Comparison of ENCODE assay signal across 23 mouse cellular contexts in genomic region chr15:90962548-90962947, GRCm38 (mm10).
DNase-seq lines count a peak whose midpoint lies in the region; ATAC-seq and TF ChIP-seq lines count a peak whose summit lies in the region.
"Had no signal": no experiment of that assay in that cellular context is flagged by ENCODE, and none has a peak within 500 bp of the region (broad histone marks: within the 10 kb centered on the region; RNA-seq: fewer than 3 reads in every experiment).

No protein-coding gene starts in this region.

- H3K4me2 ChIP-seq in intestine, embryonic 16.5 days (ENCODE audit: low read depth, low read length) = no peak overlapping the region
- H3K4me2 ChIP-seq in intestine, embryonic 15.5 days (replicated peaks) = no peak overlapping the region
- H3K4me2 ChIP-seq in intestine, postnatal 0 days (replicated peaks; ENCODE audit: low read depth) = no peak overlapping the region
- H3K4me2 ChIP-seq in forebrain, embryonic 12.5 days = no peak overlapping the region

- no peak overlapping the region for H3K9ac ChIP-seq in intestine, embryonic 16.5 days (ENCODE audit: low read depth, low read length)
- no peak overlapping the region for H3K9ac ChIP-seq in intestine, embryonic 15.5 days
- H3K9ac ChIP-seq in intestine, postnatal 0 days (ENCODE audit: low read depth, low read length) = no peak overlapping the region
- no peak overlapping the region for H3K9ac ChIP-seq in forebrain, embryonic 12.5 days

- no peaks in the 10 kb centered on the region for H3K9me3 ChIP-seq in intestine, embryonic 16.5 days (ENCODE audit: control insufficient read depth, low read length)
- H3K9me3 ChIP-seq in intestine, embryonic 15.5 days = no peaks in the 10 kb centered on the region
- no peaks in the 10 kb centered on the region for H3K9me3 ChIP-seq in intestine, postnatal 0 days (ENCODE audit: control insufficient read depth)
- H3K9me3 ChIP-seq in forebrain, embryonic 12.5 days = no peaks in the 10 kb centered on the region

- no peak for DNase-seq in lung, postnatal 25 days (ENCODE audit: low spot score)
- no peak for DNase-seq in cerebellum, adult 11 months
- DNase-seq: adrenal gland, adult 2 months; adrenal gland, adult 8-10 months; adrenal gland, postnatal 10 days; adrenal gland, postnatal 14 days; adrenal gland, postnatal 25 days; adrenal gland, postnatal 36 days; B cell, adult 2 months; cerebellum, adult 11-12 months; cerebellum, adult 18-20 months; cerebellum, adult 2 months had no signal

- H3K4me3 ChIP-seq in intestine, embryonic 16.5 days (ENCODE audit: low read length) = no peak overlapping the region
- no peak overlapping the region for H3K4me3 ChIP-seq in intestine, embryonic 15.5 days (replicated peaks)
- no peak overlapping the region for H3K4me3 ChIP-seq in bone marrow macrophage, adult 2 months (ENCODE audit: insufficient read depth, low read length)
- no peak overlapping the region for H3K4me3 ChIP-seq in intestine, postnatal 0 days (ENCODE audit: low read depth, low read length)
- H3K4me3 ChIP-seq in forebrain, embryonic 12.5 days (replicated peaks) = no peak overlapping the region

- 90% methylated on average over 4 of the region's 4 CpGs for WGBS in intestine, embryonic 16.5 days
- WGBS in intestine, embryonic 15.5 days = 76% methylated on average over 4 of the region's 4 CpGs
- 54% methylated on average over 4 of the region's 4 CpGs for WGBS in intestine, postnatal 0 days
- 89% methylated on average over 4 of the region's 4 CpGs for WGBS in forebrain, embryonic 12.5 days

- no peak overlapping the region for H3K27ac ChIP-seq in intestine, embryonic 16.5 days (ENCODE audit: low read length)
- no peak overlapping the region for H3K27ac ChIP-seq in intestine, embryonic 15.5 days
- peak overlapping the region; percentile 39 for H3K27ac ChIP-seq in bone marrow macrophage, adult 2 months (ENCODE audit: insufficient read depth, low read depth, low read length)
- H3K27ac ChIP-seq in intestine, postnatal 0 days (ENCODE audit: low read depth, low read length) = no peak overlapping the region
- no peak overlapping the region for H3K27ac ChIP-seq in forebrain, embryonic 12.5 days

- ATAC-seq in intestine, embryonic 16.5 days = peak; percentile 68
- no peak for ATAC-seq in intestine, embryonic 15.5 days
- ATAC-seq in granulocyte monocyte progenitor cell, adult 5-6 weeks (replicated peaks; ENCODE audit: poor library complexity, severe bottlenecking) = 0 out of 2 replicates have a peak, but pooled peaks have one; percentile 22
- ATAC-seq in intestine, postnatal 0 days = peak; percentile 80
- no peak for ATAC-seq in forebrain, embryonic 12.5 days (ENCODE audit: low FRiP score)
- ATAC-seq: activated CD4-positive, CD25-positive, alpha-beta regulatory T cell, adult 4 months; CD4-positive, CD25-positive, alpha-beta regulatory T cell, adult 4 months; Patski had no signal

- H3K36me3 ChIP-seq in intestine, embryonic 16.5 days (ENCODE audit: control insufficient read depth, insufficient read depth, low read length) = no peaks in the 10 kb centered on the region
- H3K36me3 ChIP-seq in intestine, embryonic 15.5 days = no peaks in the 10 kb centered on the region; the same call in 1 of the 2 replicates
- peaks cover 15% of the 10 kb centered on the region; the same call in 1 of the 2 replicates for H3K36me3 ChIP-seq in intestine, postnatal 0 days (ENCODE audit: control insufficient read depth, insufficient read depth)
- H3K36me3 ChIP-seq in forebrain, embryonic 12.5 days (replicated peaks) = peaks cover 51% of the 10 kb centered on the region
- H3K36me3 ChIP-seq: G1E had no signal

- no peaks in the 10 kb centered on the region for H3K4me1 ChIP-seq in intestine, embryonic 16.5 days (ENCODE audit: control insufficient read depth, insufficient read depth, low read length)
- no peaks in the 10 kb centered on the region for H3K4me1 ChIP-seq in intestine, embryonic 15.5 days (replicated peaks)
- peaks cover 7% of the 10 kb centered on the region for H3K4me1 ChIP-seq in bone marrow macrophage, adult 2 months (ENCODE audit: control insufficient read depth, insufficient read depth, low read length)
- no peaks in the 10 kb centered on the region for H3K4me1 ChIP-seq in intestine, postnatal 0 days (replicated peaks; ENCODE audit: control insufficient read depth, insufficient read depth, low read length)
- H3K4me1 ChIP-seq in forebrain, embryonic 12.5 days = no peaks in the 10 kb centered on the region

- no peak for TF ChIP-seq POLR2A in bone marrow macrophage, adult 2 months (IDR thresholded peaks at IDR 0.05; ENCODE audit: borderline replicate concordance, low read depth, low read length)

- H3K27me3 ChIP-seq in intestine, embryonic 16.5 days (replicated peaks; ENCODE audit: control insufficient read depth, insufficient read depth, low read length) = no peaks in the 10 kb centered on the region
- no peaks in the 10 kb centered on the region for H3K27me3 ChIP-seq in intestine, embryonic 15.5 days (replicated peaks)
- H3K27me3 ChIP-seq in intestine, postnatal 0 days (replicated peaks; ENCODE audit: control insufficient read depth, insufficient read depth, low read length) = no peaks in the 10 kb centered on the region
- H3K27me3 ChIP-seq in forebrain, embryonic 12.5 days = no peaks in the 10 kb centered on the region
- H3K27me3 ChIP-seq: CH12.LX, Patski had no signal

- TF ChIP-seq CTCF in bone marrow macrophage, adult 2 months (IDR thresholded peaks at IDR 0.05; ENCODE audit: low read depth, low read length) = no peak
- no peak for TF ChIP-seq CTCF in intestine, postnatal 0 days (IDR thresholded peaks at IDR 0.05; ENCODE audit: low read depth)

Comparison
In these comparisons a context has a peak if more than half of its experiments do, and no peak if none do; other contexts are left out.
1. ATAC-seq: peak in intestine, embryonic 16.5 days (single experiment), granulocyte monocyte progenitor cell, adult 5-6 weeks (single experiment) and intestine, postnatal 0 days (single experiment); none in intestine, embryonic 15.5 days (single experiment) and forebrain, embryonic 12.5 days (single experiment).